Mouse (Mus musculus) liver, embryonic 16.5 days (tissue): ENCODE results near the gene Srpk2. TPM values are rescaled to one million over a fixed set of nuclear protein-coding genes. Genes with fewer than 3 reads are reported as not detected.
"Not testable (repeated sequence)": the region's sequence is repeated elsewhere in the genome, so short reads cannot be mapped to it uniquely, and the experiment has no call there.

Experiments used
- ATAC-seq: fragments of 200-750 bp; cut with Nextera tagmentation; 2 replicates; pipeline ENCODE4 v1.8.0; 2017; ENCODE audit warnings: low read depth, mild to moderate bottlenecking, moderate number of reproducible peaks, moderate library complexity
- H3K27ac ChIP-seq: fragments of 300-500 bp; sonication (generic); 2 replicates; pipeline ENCODE4 v1.5.1; 2014; ENCODE audit warnings: mild to moderate bottlenecking, low read length
- H3K27me3 ChIP-seq: fragments of 300-500 bp; sonication (generic); 2 replicates; pipeline ENCODE4 v1.6.1; 2014; ENCODE audit warnings: low read depth, low read length, mixed read lengths; ENCODE audit not compliant: control insufficient read depth, insufficient read depth
- H3K36me3 ChIP-seq: fragments of 300-500 bp; sonication (generic); 2 replicates; pipeline ENCODE4 v1.6.1; 2014; ENCODE audit warnings: mild to moderate bottlenecking; ENCODE audit not compliant: control insufficient read depth, insufficient read depth
- H3K4me1 ChIP-seq: fragments of 300-500 bp; sonication (generic); 2 replicates; pipeline ENCODE4 v1.6.1; 2014; ENCODE audit warnings: low read depth, low read length, mixed read lengths; ENCODE audit not compliant: control insufficient read depth
- H3K4me2 ChIP-seq: fragments of 300-500 bp; sonication (generic); 2 replicates; pipeline ENCODE4 v1.6.1; 2014; ENCODE audit warnings: low read depth, low read length, mixed read lengths
- H3K4me3 ChIP-seq: fragments of 300-500 bp; sonication (generic); 2 replicates; pipeline ENCODE4 v1.5.1; 2014; ENCODE audit warnings: low read depth, mild to moderate bottlenecking, low read length
- H3K9ac ChIP-seq: fragments of 300-500 bp; sonication (generic); 2 replicates; pipeline ENCODE4 v1.6.1; 2014; ENCODE audit warnings: low read depth, low read length
- H3K9me3 ChIP-seq: fragments of 300-500 bp; sonication (generic); replicated peaks from 2 replicates; pipeline ENCODE4 v1.6.1; 2016; ENCODE audit warnings: low read length; ENCODE audit not compliant: control insufficient read depth
- WGBS: fragments of 180-500 bp; shearing (Covaris S2); extraction: QIAGEN DNeasy Blood & Tissue Kit; methylation state at CpG from one replicate; pipeline ENCODE4 v1.1.7; 2014; ENCODE audit not compliant: insufficient replicate concordance; 5-methylcytosine and 5-hydroxymethylcytosine counted together
- polyA plus RNA-seq: library from polyadenylated mRNA; unstranded; fragments of >200 nt; fragmentation: Nextera tagmentation; extraction: Ambion mirVana; gene quantifications from 2 replicates; pipeline ENCODE4 v1.2.1, GENCODE M21; 2015

Gene Srpk2
- polyA plus RNA-seq, 1 experiment from 2014 or later: 6.6 TPM

DNA sequence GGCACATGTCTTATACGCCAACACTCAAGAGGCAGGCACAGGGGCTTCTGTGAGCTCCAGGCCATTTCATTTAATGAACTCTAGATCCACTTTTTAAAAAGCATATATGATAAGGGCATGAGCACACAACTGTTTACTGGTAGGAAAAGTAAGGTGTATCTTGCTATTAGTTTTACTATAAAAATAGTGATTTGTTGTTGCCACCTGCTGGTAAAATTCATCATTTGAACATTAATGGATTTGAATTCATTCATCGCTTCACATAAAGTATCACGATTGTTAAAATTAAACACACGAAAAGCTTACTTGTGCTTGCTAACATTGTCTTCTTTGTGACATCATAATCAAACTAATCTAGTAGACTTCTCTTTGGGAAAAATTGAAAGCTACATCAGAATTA lies 27.8 kb downstream of the Srpk2 start:
- no peaks in the 10 kb centered on the region for H3K27me3 ChIP-seq
- H3K27ac ChIP-seq: no peak overlapping the region
- no peaks in the 10 kb centered on the region for H3K9me3 ChIP-seq
- no peak overlapping the region for H3K4me2 ChIP-seq
- WGBS: 76% methylated on average over 4 of the region's 4 CpGs
- no peaks in the 10 kb centered on the region for H3K4me1 ChIP-seq
- H3K9ac ChIP-seq: no peak overlapping the region
- no peak for ATAC-seq
- H3K4me3 ChIP-seq: no peak overlapping the region
- H3K36me3 ChIP-seq: no peaks in the 10 kb centered on the region

DNA sequence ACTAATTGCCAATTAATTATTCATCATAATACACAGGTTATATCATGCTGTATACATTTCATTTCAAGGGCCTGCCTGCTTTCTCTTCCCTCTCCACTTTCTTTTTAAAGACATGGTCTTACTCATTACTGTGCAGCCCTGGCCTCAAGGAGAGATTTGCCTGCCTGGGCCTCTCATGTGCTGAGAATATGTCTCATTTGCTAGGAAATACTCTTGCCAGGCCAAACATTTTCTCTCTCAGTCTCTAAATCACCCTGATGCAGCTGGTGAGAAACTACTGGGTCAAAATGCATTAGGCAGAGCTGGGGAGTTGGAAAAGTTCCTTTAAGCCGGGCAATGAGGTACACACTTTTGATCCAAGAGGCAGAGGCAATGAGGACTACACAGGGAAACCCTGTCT lies 29.4 kb downstream of the Srpk2 start:
- ATAC-seq: no peak
- Histone ChIP-seq H3K27me3 (no peaks in the 10 kb centered on the region), H3K9me3 (no peaks in the 10 kb centered on the region), H3K27ac (no peak overlapping the region), H3K36me3 (no peaks in the 10 kb centered on the region), H3K4me2 (no peak overlapping the region), H3K4me3 (no peak overlapping the region), H3K9ac (no peak overlapping the region), H3K4me1 (no peaks in the 10 kb centered on the region)
- 74% methylated on average over 1 of the region's 1 CpGs for WGBS

DNA sequence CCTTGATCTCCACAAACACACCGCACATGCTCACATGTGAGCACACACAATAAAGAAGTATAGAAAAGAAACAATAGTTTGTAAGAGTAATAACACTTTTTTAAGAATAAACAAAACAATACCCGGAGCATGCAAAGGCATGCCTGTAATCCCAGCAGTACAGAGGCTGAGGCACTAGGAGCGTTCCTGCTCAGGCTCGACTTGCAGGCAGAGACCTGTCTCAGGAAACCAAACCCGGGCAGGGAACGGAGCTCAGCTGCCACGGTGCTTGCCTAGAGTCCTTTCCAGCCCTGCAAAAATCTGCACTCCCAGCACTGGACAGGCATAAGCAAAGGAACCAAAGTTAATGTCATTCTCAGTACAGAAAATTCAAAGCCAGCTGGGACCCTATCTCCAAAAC lies 32.1 kb downstream of the Srpk2 start:
- H3K4me2 ChIP-seq: no peak overlapping the region
- H3K27ac ChIP-seq: no peak overlapping the region
- no peak overlapping the region for H3K4me3 ChIP-seq
- no peak for ATAC-seq
- 56% methylated on average over 7 of the region's 7 CpGs for WGBS
- no peaks in the 10 kb centered on the region for H3K9me3 ChIP-seq
- H3K36me3 ChIP-seq: no peaks in the 10 kb centered on the region
- no peak overlapping the region for H3K9ac ChIP-seq
- H3K27me3 ChIP-seq: no peaks in the 10 kb centered on the region
- no peaks in the 10 kb centered on the region for H3K4me1 ChIP-seq

DNA sequence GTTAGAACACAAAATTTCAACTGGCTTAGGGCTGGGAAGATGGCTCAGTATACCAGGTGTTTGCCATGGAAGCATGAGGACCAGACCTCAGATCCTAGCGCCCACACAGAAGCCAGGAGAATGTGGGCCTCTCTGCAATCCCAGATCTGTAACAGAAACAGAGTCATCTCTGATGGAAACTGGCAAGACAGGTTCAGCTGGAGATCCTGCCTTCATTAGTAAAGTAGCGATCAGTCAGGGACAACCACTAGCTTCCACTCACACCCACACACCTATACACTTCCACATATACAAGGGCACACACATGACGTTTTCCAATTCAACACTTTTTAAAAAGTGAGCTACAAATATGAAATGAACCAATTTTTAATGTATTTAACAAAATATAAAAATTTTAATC lies 32.6 kb downstream of the Srpk2 start:
- Histone ChIP-seq H3K4me3 (no peak overlapping the region), H3K4me1 (no peaks in the 10 kb centered on the region), H3K4me2 (no peak overlapping the region), H3K9me3 (no peaks in the 10 kb centered on the region), H3K27ac (no peak overlapping the region), H3K36me3 (no peaks in the 10 kb centered on the region), H3K27me3 (no peaks in the 10 kb centered on the region), H3K9ac (no peak overlapping the region)
- no peak for ATAC-seq
- WGBS: 72% methylated on average over 3 of the region's 3 CpGs

DNA sequence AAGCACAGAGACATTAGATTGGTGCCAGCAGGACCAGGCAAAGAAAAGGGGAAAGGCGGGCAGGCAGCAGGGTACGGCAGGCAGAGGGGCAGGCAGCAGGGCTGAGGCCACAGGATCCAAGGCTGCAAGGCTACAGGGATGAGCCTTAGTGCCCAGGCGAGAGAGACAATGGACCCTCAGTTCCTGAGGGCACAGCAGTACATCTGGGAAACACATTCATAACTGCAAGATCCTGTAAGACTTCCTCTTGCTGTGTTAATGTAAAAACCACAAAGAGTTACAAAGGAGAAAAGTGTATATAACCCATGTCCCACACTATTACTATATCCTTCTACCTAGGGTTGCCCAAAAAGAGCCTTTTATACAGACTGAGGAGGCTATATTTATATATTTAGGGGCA lies 33.9 kb downstream of the Srpk2 start:
- H3K36me3 ChIP-seq: no peaks in the 10 kb centered on the region
- H3K4me3 ChIP-seq: no peak overlapping the region
- no peaks in the 10 kb centered on the region for H3K9me3 ChIP-seq
- WGBS: 45% methylated on average over 3 of the region's 3 CpGs
- H3K27me3 ChIP-seq: no peaks in the 10 kb centered on the region
- ATAC-seq: no peak
- no peak overlapping the region for H3K9ac ChIP-seq
- H3K4me2 ChIP-seq: no peak overlapping the region
- H3K27ac ChIP-seq: no peak overlapping the region
- no peaks in the 10 kb centered on the region for H3K4me1 ChIP-seq

DNA sequence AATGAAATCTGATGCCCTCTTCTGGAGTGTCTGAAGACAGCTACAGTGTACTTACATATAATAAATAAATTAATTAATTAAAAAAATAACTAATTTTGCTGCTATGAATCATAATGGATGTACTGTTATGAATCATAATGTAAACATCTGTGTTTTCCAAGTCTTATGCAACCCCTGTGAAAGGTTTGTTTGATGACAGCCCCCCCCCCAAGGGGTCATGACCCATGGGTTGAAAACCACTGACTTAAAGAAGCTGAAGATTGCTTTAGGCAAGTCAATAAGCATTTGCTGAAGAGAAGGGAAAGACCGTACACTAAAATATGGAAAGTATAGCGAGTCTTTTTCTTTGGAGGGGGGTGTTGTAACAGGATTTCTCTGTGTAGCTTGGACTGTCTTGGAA lies 35.2 kb downstream of the Srpk2 start:
- Histone ChIP-seq H3K4me1 (no peaks in the 10 kb centered on the region), H3K4me2 (no peak overlapping the region), H3K4me3 (no peak overlapping the region), H3K9me3 (no peaks in the 10 kb centered on the region), H3K36me3 (no peaks in the 10 kb centered on the region), H3K9ac (no peak overlapping the region), H3K27me3 (no peaks in the 10 kb centered on the region), H3K27ac (no peak overlapping the region)
- WGBS: 65% methylated on average over 2 of the region's 2 CpGs
- ATAC-seq: no peak

DNA sequence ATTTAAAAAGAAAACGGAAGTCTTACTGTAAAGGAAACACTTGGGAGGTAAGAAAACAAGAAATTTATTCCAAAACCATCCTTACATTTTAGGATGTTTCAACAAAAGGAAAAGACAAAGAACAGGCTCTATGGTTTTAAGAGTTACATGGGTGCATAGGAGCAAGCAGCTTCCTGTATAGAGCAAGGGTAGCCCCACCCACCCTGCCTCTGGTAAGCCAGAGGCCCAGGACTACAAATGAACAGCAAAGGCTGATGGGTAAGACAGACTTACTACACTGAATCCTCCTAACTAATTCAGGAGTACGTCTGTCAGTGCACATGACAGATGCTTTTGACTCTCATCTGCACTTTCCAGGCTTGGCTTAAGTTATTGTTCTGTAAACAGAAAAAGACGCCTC lies 38.7 kb downstream of the Srpk2 start:
- Histone ChIP-seq H3K9ac (no peak overlapping the region), H3K4me2 (no peak overlapping the region), H3K36me3 (no peaks in the 10 kb centered on the region), H3K27ac (no peak overlapping the region), H3K27me3 (no peaks in the 10 kb centered on the region), H3K4me1 (no peaks in the 10 kb centered on the region), H3K9me3 (no peaks in the 10 kb centered on the region), H3K4me3 (no peak overlapping the region)
- ATAC-seq: no peak
- 69% methylated on average over 3 of the region's 3 CpGs for WGBS

DNA sequence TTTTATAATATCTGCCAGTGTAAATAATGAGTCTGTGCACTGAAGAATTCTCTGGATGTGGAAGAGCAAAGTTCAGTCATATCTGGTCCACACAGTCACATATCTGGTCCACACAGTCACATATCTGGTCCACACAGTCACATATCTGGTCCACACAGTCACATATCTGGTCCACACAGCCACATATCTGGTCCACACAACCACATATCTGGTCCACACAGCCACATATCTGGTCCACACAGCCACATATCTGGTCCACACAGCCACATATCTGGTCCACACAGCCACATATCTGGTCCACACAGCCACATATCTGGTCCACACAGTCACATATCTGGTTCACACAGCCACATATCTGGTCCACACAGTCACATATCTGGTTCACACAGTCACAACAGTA lies 45.2 kb downstream of the Srpk2 start:
- H3K27ac ChIP-seq, H3K9ac ChIP-seq, H3K4me1 ChIP-seq, H3K9me3 ChIP-seq, H3K4me3 ChIP-seq, H3K4me2 ChIP-seq, ATAC-seq, H3K36me3 ChIP-seq, H3K27me3 ChIP-seq: not testable (repeated sequence)

DNA sequence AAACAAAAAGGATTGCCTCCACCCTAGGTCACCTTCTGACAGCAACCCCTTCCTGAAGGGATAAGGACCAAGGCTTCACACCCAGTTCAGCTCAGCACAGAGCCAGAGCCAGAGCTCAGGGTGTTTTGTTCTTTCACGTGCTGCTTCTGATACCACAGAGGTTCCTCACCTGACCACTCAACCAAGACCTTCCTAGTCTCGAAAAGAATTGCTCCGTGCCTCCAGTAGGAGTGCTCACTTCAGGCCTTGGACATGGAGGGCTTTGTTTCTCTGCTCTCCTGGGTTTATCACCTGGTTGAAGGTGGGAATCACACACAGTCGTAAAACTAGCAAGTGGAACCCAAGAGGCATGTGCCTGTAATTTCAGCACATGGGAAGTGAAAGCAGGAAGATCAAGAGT lies 46.4 kb downstream of the Srpk2 start:
- Histone ChIP-seq H3K4me3 (no peak overlapping the region), H3K9ac (no peak overlapping the region), H3K4me1 (no peaks in the 10 kb centered on the region), H3K4me2 (no peak overlapping the region), H3K27ac (no peak overlapping the region), H3K27me3 (no peaks in the 10 kb centered on the region), H3K36me3 (no peaks in the 10 kb centered on the region), H3K9me3 (no peaks in the 10 kb centered on the region)
- ATAC-seq: no peak
- 49% methylated on average over 4 of the region's 4 CpGs for WGBS

DNA sequence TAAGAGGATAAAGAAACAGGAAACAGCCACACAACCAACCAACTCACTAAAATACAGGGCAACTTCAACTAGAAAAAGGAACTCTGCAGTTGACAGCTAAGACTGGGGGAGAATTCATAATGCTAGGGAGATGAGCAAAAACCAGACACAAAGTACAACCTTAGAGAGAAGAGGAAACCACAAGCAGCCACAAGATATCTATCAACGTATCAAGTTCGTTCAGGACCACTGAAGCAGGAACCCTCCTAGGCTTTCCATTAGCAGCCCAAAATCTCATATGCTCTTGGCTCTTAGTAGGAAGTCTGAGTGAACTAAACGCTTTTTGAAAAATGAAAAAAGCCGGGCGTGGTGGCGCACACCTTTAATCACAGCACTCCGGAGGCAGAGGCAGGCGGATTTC lies 47.1 kb downstream of the Srpk2 start:
- 21% methylated on average over 8 of the region's 8 CpGs for WGBS
- Histone ChIP-seq H3K9ac (no peak overlapping the region), H3K9me3 (no peaks in the 10 kb centered on the region), H3K27ac (no peak overlapping the region), H3K27me3 (no peaks in the 10 kb centered on the region), H3K4me2 (no peak overlapping the region), H3K4me3 (no peak overlapping the region), H3K36me3 (no peaks in the 10 kb centered on the region), H3K4me1 (no peaks in the 10 kb centered on the region)
- no peak for ATAC-seq
